Mouse (Mus musculus) cortical plate, adult 2 months (tissue): ENCODE data around the gene Zfhx3.

Experiments
- CTCF ChIP-seq: fragments of 200-500 bp; IDR thresholded peaks from 2 replicates; pipeline ENCODE4 v1.5.1; 2011; ENCODE audit warnings: mild to moderate bottlenecking, control low read depth, low read length; ENCODE audit not compliant: insufficient read depth; ENCODE audit errors: extremely low read depth
- POLR2A ChIP-seq: fragments of 200-500 bp; IDR thresholded peaks from 2 replicates; pipeline ENCODE4 v1.6.1; 2011; ENCODE audit warnings: mild to moderate bottlenecking, low read length, control low read depth; ENCODE audit not compliant: insufficient read depth; ENCODE audit errors: extremely low read depth

DNA sequence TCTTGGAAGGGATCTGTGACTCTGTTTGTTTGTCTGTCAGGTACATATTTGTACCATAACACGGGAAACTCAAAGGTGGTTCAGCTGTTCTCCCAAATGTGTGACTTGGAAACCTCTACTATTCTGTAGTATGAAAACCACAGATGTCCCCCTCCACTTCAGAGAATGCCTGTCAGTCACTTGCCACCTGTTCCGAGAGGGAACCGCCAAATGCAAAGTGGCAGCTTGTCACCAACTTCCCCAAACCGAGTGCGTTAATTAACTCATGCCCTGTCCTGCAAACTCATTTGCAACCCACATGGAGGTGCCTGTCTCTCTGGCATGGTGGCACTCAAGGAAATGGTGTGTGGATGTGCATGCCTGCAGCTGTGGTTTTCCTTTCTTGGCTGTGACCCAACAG, 343.7 kb downstream of the Zfhx3 start:
- TF ChIP-seq CTCF (no peak), POLR2A (no peak)
